Mouse (Mus musculus) fat pad, adult 2 months (tissue): ENCODE results near the gene Eddm3b.
"Not testable (repeated sequence)": the region's sequence is repeated elsewhere in the genome, so short reads cannot be mapped to it uniquely, and the experiment has no call there.

Experiments used
- DNase-seq: peaks from one replicate; pipeline ENCODE4 v3.0.0-alpha.2; 2011; ENCODE audit warnings: low read depth, low spot score; ENCODE audit errors: extremely low read depth

Eddm3b gene

GRCm38 (mm10) chr14:51094096-51094875, 19.9 kb upstream of the Eddm3b start:
- no peak for DNase-seq

DNA sequence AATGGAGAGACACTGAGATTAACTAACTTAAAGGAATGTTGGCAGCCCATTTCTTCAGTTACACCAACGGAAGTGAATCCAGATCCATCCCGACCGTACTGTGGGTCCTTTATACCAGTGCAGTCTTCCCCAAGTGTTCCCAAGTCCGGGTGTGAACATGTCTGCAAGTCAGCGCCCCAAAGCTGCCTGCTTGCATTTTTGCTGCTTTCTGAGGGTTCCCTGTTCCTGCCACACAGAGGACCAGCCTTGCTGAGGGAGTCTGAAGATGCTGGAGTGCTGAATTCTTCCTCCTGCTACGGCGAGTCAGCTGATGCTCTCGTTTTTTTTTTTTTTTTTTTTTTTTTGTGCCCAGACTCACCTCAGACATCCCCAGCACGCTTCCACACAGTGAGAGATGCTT, 19.3 kb upstream of the Eddm3b start:
- no peak for DNase-seq

DNA sequence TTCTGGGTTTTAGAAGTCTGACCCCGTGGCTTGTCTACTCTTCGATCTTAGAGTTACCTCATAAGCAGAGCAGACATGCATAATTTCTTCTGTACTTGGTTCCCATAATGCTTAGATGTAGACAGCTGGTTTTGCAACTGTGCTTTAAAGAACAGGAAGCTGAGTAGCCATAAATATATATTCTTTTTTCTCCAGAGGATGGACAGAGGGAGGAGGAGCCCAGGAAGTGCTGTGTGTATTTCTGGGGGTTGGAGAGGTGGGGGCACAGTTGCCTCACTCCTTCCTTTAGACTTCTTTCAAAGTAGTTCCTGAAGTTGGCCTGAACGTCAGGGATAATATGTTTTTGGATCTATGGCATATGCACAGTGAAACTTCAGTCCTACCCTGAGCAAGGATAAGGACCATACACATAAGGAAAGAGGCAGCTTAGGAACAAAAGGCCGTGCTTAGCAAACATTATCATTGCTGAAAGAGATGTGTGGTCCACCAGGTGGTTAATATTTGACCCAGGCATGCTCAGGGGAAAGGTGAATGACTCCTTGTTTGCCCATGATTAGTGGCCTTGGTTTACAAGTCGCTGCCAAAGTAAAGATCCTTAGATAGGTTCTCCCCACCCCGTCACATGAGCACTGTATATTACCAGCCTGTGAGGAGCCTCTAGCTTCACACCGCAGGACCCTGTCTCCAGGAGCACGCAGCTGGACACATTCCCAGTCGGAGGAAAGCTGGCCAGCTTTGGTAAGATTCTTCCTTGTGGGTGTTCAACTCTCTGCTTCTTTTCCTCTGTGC, 18.3 kb upstream of the Eddm3b start:
- DNase-seq, result no peak

- DNase-seq, result not testable (repeated sequence)
Observed at GRCm38 (mm10) chr14:51098300-51098699, 15.9 kb upstream of the Eddm3b start.

GRCm38 (mm10) chr14:51098921-51099320, 15.3 kb upstream of the Eddm3b start:
- DNase-seq, result no peak

- no peak for DNase-seq
Observed at GRCm38 (mm10) chr14:51101284-51101683, 12.9 kb upstream of the Eddm3b start.

DNA sequence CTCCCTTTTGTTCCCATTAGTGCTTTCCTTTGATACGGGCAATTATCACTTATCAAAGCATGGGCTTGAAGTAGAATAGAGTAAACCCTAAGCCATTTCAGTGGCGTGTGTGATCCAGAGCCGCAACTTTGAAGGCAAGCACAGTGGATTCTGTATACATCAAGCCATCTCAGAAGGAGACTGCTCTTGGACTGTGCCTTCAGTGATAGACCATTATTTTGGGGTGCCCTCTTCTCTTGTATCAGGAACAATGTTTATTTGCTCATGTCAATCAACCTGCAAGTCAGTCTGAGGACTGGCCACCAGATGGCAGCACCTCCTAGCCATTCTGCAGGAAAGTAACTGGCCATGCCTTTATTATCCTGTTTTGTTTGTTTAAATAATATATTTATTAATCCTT, 11.0 kb upstream of the Eddm3b start:
- no peak for DNase-seq

- DNase-seq, result no peak
Observed at GRCm38 (mm10) chr14:51104366-51104765, 9.9 kb upstream of the Eddm3b start.

DNA sequence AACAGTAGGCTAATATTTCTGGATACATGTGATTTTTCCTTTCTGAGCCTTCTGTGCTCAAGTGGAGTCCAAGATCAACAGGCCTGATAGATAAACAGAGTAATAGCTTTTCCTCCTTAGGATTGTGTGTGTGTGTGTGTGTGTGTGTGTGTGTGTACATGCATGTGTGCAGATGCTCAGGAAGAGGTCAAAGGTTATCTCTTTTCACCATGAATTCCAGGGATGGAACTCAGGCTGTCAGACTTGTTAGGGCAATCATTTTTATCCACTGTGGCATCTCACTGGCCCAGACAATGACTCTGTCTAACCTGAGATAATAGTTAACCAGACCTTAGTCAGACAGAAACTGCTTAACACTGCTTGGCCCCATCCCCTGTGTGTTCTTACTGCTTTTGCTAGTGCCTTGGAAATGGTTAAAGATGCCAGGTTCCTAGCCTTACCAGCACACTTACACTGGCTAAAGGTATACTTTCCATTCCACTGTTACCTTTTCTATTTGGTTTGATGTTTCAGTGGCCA, 7.7 kb upstream of the Eddm3b start:
- no peak for DNase-seq

GRCm38 (mm10) chr14:51111966-51112365, 2.3 kb upstream of the Eddm3b start:
- no peak for DNase-seq

DNA sequence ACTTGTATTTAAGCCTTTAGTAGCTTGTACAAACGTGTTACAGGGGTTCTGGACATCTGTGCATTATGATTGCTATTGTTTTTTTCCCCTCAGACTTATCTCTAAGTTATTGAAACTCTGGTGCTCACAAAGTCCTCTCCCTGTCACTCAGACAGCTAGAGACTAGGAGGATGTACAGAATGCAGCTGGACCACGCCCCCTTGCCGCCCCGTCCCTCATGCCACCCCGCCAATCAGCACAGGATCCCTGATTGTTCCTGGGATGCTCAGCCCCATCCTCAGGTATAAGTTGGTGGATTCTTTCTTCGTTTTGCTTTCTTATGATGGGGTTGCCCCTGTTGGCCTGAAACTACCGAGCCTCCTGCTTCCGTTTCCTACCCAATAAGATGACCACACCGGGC, 750 bp upstream of the Eddm3b start:
- no peak for DNase-seq

DNA sequence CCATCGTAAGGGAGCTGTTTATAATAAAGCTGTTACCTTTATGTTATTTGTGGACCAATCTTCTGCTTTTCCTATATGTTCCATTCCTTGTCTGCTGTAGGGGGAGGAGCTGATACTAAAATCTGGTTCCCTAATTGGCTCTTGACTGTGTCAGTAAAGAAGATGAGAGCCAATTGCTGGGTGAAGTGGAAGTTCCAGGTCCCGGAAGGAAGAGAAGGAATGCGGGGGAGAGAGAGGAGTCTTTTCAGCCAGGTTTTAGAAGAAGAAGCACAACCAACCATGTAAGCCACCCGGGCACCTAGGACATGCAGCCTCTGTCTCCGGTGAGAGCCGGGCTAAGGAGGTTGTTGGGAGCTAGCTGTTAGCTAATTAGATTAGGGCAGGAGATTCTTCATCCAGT, 11.5 kb downstream of the Eddm3b start:
- DNase-seq, result no peak

DNA sequence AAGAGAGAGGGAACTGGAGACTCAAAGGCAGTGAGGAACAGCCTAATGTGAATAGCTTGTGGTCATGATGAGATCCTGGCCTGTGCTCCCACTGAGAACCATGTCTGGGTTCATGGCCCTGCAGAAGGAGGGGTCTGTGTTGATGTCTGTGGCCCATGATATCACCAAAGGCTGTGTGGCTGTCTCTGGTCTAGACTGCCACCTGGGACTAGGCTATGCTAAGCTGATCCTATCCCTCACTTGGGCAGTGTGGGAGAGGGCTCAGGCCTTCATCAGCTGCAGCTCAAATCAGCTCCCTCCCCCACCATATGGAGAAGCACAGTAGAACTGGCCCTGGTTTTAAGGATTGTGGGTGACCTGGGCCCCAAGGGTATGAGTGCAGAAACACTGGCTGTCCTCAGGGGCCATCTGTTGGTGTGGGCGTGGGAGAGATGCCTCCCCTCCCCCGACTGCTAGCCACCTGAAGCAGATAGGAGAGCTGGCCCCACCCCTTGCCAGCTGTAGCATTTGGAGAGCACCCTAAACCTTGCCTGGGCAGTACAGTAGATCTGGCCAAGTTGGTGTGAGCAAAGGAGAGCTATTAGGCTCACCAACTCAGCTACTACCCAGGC, 13.5 kb downstream of the Eddm3b start:
- no peak for DNase-seq

DNA sequence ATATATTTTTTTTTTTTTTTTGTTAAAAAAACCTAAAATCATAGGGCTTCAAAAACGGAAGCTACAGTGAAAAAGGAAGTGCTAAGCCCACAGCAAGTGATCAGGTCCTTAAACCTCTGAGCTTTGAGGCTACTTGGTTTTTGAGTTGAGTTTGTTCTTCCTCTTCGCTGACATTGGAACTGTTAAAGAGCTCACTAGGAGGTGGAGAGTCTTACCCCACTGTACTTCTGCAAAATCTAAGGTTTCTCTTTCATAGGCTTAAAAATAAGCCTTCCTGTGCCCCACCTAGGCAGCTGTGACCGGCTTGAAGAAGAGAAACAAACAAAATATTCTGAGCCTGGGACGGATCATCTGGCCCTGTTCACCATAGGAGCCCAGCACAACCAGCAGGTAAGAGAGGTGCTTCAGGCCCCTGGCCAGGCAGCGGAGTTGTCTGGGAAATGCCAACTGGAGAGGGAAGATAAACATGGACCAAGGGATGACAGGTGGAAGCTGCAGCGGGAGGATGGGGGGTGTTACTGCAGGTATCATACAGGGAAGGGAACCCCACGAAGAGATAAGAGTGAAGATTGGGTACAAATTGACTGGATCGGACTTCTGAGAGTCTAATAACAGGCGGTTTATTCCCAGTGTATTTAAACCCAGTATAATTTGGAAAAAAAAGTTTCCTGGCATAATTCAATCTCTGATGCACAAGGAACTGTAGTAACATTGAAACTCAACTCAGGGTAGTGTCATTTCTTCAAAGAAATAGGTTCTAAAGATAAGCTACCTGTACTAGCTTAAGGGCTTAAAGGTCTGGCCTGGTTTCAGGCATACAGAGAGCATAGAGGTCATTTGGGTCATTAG, 14.8 kb downstream of the Eddm3b start:
- DNase-seq, result no peak

DNA sequence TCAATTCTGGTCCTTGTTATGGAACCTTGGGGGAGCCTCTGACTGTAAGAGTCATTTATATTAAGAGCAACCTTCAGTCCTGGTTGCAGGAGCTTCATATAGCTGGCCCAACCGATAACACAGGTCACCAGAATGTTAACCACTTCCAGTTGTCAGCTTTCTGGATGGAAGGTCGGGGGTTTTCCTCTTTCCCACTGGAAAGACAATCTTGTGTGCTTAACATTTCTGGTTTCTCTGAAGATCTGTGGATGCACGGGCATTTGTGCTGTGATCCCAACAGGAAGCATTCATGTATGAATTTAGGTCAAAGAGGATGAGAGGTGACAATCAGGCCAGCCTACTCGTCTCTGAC, 15.4 kb downstream of the Eddm3b start:
- no peak for DNase-seq

DNA sequence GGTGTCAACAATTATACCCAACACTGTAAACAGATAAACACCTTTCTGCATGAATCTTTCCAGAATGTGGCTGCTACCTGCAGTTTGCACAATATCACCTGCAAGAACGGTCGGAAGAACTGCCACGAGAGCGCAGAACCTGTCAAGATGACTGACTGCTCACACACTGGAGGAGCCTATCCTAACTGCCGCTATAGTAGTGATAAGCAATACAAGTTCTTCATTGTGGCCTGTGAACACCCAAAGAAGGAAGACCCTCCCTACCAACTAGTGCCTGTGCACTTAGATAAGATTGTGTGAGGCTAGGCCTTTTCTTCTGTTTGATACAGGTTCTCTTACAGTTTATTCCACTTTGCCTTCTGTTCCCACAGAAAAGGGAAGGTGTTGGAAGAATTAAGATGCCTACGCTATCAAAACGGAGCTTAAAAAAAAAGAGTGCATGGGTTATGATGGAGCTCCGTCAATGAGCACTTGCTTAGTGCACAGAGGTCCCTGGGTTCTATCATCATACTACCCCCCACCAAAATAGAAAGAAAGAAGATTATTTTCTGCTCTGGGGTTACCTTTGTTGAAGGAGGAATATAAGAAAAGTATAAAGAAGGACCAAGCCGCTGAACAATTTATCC, 16.2 kb downstream of the Eddm3b start:
- DNase-seq, result no peak

- no peak for DNase-seq
Observed at GRCm38 (mm10) chr14:51131086-51131815, 17.0 kb downstream of the Eddm3b start.

DNA sequence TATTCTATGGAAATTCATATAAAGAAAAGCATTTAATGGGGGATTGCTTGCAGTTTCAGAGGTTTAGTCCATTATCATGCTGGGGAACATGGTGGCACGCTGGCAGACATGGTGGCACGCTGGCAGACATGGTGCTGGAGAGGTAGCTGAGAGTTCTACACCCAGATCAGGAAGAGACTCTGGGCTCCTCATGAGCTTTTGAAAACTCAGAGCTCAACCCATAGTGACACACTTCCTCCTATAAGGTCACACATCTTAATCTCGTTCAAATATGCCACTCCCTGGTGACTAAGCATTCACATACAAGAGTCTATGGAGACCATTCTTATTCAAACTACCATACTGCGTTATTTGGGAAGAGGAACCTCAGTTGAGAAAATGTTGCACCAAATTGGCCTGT, 18.1 kb downstream of the Eddm3b start:
- DNase-seq, result no peak

GRCm38 (mm10) chr14:51140342-51140741, 26.1 kb downstream of the Eddm3b start:
- DNase-seq, result no peak

DNA sequence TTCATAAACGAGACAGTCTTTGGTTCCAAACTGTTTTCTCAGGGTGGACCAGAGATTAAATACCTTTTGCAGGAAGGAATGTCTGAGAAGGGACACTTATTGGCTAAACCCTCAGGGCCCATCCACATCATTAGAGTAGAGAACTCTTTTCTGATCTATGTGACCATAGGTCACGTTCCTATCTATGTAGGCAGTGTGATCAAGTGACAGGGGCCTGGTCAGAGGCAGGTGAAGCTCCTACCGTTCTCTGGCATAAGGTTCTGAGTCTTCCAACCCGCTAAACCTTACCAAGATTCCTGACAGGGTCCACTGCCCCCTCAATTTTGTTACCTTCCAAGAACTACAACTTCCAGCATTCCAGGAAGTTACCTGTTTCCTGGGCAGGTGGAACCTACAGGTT, 27.9 kb downstream of the Eddm3b start:
- no peak for DNase-seq
